Mouse (Mus musculus): Measurements from ENCODE around the gene Mitf.

The Mitf gene

DNA sequence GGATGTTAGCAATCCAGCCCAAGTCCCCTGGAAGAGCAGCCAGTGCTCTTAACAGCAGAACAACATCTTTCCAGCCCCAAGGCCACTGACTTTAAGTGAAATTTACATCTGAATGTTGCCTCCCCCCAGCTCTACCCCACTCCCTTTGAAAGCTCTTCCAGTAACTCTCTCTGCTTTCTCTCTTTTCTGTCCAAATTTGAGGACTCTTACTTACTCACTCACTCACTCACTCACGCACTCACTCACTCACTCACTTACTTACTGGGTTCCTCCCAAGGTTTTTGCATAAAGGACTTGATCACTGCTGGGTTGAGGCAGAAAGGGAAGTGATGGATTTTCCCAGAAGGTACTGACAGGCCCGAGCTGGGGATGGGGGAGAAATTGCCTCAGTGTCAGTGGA lies 154.9 kb downstream of the Mitf start:
- H3K27me3 ChIP-seq (ENCODE audit: control insufficient read depth, insufficient read depth, low read length, poor library complexity, severe bottlenecking): no peaks in the 10 kb centered on the region
- no peaks in the 10 kb centered on the region for H3K36me3 ChIP-seq (ENCODE audit: control insufficient read depth, insufficient read depth, low read length, poor library complexity, severe bottlenecking)
- no peak for DNase-seq (ENCODE audit: low read depth, low spot score)

DNA sequence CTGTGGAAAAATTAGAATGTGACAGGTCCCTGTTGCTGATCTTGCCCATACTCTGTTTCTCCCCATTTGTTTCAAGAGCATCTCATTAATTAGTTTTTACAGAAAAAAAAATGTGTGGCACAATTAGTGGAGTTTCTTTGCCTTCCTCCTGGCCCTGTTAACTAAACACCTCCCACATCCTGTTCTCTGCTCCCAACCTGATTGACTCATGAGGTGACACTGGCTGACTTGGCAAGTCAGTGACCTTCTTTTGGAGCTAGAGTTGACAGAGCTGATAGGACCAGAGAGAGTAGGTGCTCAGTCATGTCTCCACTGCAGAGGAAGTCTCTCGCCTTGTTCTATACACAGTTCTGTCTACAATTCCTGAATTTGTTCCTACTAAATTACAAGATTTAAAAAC lies 155.5 kb downstream of the Mitf start:
- Histone ChIP-seq H3K36me3 (ENCODE audit: control insufficient read depth, insufficient read depth, low read length, poor library complexity, severe bottlenecking) (no peaks in the 10 kb centered on the region), H3K27me3 (ENCODE audit: control insufficient read depth, insufficient read depth, low read length, poor library complexity, severe bottlenecking) (no peaks in the 10 kb centered on the region)
- DNase-seq (ENCODE audit: low read depth, low spot score): no peak

DNA sequence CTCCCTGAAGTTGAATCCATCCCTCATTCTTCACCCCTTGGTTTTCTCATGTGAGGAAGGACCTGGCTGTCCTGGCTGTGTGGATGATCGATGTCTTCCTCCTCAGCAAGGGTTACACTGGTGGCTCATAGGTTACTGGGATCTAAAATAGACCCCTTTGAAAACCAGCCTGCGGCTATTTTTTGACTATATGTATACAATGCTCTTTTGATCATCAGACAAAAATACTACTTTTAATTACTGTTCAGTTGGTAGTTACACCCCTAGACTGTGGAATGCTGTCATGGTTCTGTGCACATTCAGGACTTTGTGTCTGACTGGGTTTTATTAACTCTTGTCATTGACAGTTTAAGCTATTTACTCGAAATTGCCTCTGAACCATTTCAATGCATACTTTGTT lies 157.9 kb downstream of the Mitf start:
- H3K27me3 ChIP-seq (ENCODE audit: control insufficient read depth, insufficient read depth, low read length, poor library complexity, severe bottlenecking): no peaks in the 10 kb centered on the region
- DNase-seq (ENCODE audit: low read depth, low spot score): no peak
- H3K36me3 ChIP-seq (ENCODE audit: control insufficient read depth, insufficient read depth, low read length, poor library complexity, severe bottlenecking): no peaks in the 10 kb centered on the region

DNA sequence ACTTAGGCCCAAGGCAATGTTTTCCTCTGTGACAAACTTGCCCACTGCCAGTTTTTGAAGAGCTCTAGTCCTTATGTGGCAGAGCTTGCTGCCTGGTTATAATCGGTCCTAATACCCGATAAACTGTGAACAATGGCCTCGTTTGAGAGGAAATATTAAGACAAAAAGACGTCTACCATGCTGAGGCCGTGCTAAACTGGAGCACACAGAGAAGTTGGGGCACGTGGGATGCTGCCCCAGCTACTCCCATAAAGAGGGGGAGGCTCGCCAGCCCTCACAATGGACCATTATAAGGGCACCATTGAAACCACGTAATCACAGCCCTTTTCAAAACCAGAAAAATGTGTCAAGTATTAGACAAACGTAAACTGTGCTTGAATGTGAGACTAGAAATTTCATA lies 174.8 kb downstream of the Mitf start:
- H3K36me3 ChIP-seq (ENCODE audit: control insufficient read depth, insufficient read depth, low read length, poor library complexity, severe bottlenecking): no peaks in the 10 kb centered on the region
- DNase-seq (ENCODE audit: low read depth, low spot score): no peak
- no peaks in the 10 kb centered on the region for H3K27me3 ChIP-seq (ENCODE audit: control insufficient read depth, insufficient read depth, low read length, poor library complexity, severe bottlenecking)

DNA sequence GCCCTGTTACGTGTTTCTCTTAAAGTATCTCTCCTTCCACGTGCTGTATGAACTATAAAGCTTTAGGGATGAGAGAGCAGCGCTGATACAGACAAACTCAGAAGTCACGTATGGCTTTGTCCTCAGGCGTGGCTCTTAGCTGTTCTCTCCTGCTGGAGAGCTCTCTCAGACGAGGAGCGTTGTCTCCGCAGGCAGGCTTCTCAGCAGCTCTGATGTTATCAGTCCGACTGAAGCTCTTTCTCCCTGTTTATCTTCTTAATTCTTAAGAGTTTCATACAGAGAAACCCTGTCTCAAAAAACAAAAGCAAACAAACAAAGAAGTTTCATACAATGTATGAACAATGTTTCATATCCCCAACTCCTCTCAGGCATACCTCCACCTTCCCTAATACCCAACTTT lies 178.8 kb downstream of the Mitf start:
- no peak for DNase-seq (ENCODE audit: low read depth, low spot score)
- H3K27me3 ChIP-seq (ENCODE audit: control insufficient read depth, insufficient read depth, low read length, poor library complexity, severe bottlenecking): no peaks in the 10 kb centered on the region

DNA sequence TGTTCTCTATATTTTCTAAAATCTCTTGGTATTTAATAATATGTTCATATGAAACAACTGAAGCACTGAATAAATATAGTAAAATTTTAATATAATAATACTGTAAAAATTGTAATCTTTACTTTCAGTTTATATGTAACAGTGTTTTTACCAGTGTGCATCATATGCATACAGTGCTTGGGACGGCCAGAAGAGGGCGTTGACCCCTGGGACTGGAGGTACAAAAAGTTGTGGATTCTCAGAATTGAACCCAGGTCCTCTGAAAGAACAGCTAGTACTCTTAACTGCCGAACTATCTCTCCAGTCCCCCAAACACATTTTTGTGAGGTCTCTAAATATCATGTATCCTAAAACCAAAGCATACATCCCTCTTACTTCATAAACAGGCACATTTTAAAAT lies 179.6 kb downstream of the Mitf start:
- H3K27me3 ChIP-seq (ENCODE audit: control insufficient read depth, insufficient read depth, low read length, poor library complexity, severe bottlenecking): no peaks in the 10 kb centered on the region
- no peaks in the 10 kb centered on the region for H3K36me3 ChIP-seq (ENCODE audit: control insufficient read depth, insufficient read depth, low read length, poor library complexity, severe bottlenecking)
- DNase-seq (ENCODE audit: low read depth, low spot score): no peak

More for the DNA sequence above, 178.8 kb downstream of the Mitf start:
- H3K36me3 ChIP-seq (ENCODE audit: control insufficient read depth, insufficient read depth, low read length, poor library complexity, severe bottlenecking): no peaks in the 10 kb centered on the region

DNA sequence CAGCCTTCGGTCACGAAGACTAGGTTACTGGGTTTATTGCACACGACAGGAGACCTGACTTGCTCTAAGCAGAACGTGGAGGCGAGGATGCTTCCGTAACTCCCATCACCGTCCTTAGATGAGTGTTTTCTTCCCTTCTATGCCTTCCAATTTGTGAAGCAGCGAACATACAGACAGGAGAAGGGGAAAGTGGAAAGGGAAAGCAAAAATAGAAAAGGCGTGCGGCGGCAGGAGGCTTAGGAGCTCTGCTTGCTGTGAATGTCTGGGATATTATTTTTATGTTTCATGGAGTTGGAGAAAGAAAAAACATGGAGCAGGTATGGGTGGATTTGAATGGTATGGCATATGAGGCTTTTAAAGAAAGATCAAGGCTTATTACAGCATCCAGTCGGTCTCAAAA lies 186.7 kb downstream of the Mitf start:
- H3K36me3 ChIP-seq (ENCODE audit: control insufficient read depth, insufficient read depth, low read length, poor library complexity, severe bottlenecking): no peaks in the 10 kb centered on the region
- no peaks in the 10 kb centered on the region for H3K27me3 ChIP-seq (ENCODE audit: control insufficient read depth, insufficient read depth, low read length, poor library complexity, severe bottlenecking)
- DNase-seq (ENCODE audit: low read depth, low spot score): no peak

DNA sequence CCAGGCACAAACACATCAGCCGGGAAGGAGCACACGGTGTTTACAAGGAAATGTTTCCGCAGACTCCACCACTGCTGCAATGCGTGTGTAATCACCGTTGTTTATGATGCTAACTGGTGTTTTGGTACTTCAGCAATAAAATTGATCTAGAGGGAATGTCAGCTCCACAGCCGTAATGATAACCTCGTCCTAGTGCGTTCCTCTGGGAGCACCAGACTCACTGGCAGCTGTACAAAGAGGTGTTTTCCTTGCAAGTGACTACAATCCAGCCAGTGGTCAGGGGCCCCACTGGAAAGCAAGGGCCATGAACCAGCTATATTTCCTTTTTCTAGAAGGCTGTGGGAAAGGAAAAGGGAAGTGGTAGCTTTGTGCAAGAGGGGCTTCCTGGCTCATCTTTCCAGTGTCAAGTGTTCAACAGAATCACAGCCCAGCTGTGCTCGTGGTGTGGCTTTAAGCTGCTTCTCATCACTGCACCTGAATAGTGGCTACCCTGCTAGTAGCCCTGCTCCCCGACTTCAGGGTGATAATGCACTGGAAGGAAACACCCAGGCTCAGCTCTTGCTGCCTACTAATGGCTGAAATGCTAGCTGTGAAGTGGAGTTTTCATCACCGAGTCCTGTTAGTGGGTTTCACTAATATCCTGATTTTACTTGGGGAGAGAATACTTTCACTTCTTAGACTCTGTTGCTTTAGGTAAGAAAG lies 188.9 kb downstream of the Mitf start:
- DNase-seq (ENCODE audit: low read depth, low spot score): no peak
- no peaks in the 10 kb centered on the region for H3K36me3 ChIP-seq (ENCODE audit: control insufficient read depth, insufficient read depth, low read length, poor library complexity, severe bottlenecking)
- no peaks in the 10 kb centered on the region for H3K27me3 ChIP-seq (ENCODE audit: control insufficient read depth, insufficient read depth, low read length, poor library complexity, severe bottlenecking)

DNA sequence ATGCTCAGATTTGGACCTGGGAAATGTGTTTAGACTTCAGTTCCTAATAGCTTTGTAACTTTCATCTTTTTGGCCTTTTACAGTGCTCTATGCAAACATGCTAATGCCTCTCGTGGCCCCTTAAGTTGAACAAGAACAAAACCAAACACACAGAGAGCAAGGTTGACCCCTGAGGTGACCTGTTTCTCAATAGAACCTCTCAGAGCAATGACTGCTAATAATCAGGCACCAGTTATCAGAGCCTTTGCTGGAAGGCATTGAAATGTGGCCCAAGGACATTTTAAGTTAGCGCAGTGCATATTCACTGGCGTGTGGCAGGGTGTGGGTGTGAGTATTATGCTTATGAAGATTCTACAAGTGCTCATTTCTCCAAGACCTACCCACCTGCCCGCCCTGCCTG lies 194.7 kb downstream of the Mitf start:
- DNase-seq (ENCODE audit: low read depth, low spot score): no peak
- H3K36me3 ChIP-seq (ENCODE audit: control insufficient read depth, insufficient read depth, low read length, poor library complexity, severe bottlenecking): no peaks in the 10 kb centered on the region
- no peaks in the 10 kb centered on the region for H3K27me3 ChIP-seq (ENCODE audit: control insufficient read depth, insufficient read depth, low read length, poor library complexity, severe bottlenecking)

DNA sequence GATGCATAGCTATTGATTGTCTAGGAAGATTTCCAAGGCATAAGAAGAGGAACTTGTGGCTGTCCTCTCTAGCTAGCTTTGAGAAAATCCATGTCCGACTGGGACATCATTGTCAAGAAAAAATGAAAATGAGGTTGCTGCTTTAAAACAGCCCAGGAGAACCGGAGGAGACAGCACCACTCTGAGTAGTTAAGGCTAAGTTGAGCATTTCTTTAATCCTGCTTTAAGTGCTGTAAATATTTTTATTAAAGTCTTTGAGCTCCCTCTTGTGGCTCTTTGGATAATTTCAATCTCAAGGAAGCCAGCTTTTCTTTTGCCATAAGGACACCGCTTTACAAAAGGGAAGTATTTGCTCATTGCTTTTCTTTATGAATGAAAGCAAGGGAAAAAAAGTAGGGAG lies 196.3 kb downstream of the Mitf start:
- Histone ChIP-seq H3K27me3 (ENCODE audit: control insufficient read depth, insufficient read depth, low read length, poor library complexity, severe bottlenecking) (no peaks in the 10 kb centered on the region), H3K36me3 (ENCODE audit: control insufficient read depth, insufficient read depth, low read length, poor library complexity, severe bottlenecking) (no peaks in the 10 kb centered on the region)
- DNase-seq (ENCODE audit: low read depth, low spot score): peak; percentile 14

DNA sequence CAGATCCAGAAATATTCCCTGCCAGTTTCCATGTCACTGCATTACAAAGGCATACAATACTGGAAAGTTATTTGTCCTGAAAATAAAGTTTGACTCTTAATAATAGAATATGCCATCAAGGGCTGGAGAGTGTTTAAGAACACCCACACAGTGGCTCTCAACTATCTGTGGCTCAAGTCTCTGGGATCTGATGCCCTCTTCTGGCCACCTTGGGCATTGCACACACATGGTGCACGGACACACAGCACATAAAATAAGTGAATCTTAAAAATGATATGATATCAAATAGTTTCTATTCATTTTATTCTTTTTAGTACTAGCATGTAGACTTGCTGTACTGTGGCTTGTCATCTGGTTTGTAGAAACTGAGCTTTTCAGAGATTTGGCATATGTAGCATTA lies 198.7 kb downstream of the Mitf start:
- DNase-seq (ENCODE audit: low read depth, low spot score): peak; percentile 16
- Histone ChIP-seq H3K27me3 (ENCODE audit: control insufficient read depth, insufficient read depth, low read length, poor library complexity, severe bottlenecking) (no peaks in the 10 kb centered on the region), H3K36me3 (ENCODE audit: control insufficient read depth, insufficient read depth, low read length, poor library complexity, severe bottlenecking) (no peaks in the 10 kb centered on the region)

DNA sequence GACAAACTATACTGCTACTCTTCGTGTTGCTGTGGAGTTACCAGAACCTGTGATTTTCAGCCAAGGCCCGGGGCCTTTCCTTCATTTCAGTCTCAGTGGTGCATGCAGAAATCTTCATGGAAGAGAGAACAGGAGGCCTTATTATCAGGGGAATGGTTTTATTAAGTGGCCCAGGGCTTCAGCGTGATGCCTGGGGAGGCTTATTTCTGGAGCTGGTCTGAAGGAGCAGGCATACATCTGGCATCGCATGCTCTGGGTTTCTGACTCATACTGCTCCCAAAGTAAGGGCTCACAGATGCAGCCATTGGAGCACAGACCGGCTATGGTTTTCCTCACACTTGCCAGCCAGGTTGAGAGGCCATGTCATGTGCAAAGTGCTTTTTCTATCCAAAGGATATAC lies 208.2 kb downstream of the Mitf start:
- DNase-seq (ENCODE audit: low read depth, low spot score): no peak
- no peaks in the 10 kb centered on the region for H3K36me3 ChIP-seq (ENCODE audit: control insufficient read depth, insufficient read depth, low read length, poor library complexity, severe bottlenecking)

DNA sequence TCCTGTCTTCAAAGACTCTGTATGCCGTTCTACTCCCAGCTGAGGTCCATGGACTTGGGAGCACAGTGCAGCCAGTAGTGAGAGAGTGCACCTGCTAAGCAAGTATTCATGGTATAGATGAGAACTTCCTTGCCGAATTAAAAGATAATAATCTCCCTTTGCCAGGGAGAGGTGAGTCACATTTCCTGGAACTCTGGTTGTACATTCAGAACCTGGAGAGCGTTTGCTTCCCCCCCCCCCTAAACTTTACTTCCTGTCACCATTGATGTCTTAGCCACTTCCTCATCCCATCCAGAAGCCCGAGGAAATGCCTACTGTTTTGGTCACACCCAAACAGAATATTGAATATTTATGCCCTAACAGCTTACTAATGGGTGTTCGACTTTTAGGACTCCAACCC lies 209.0 kb downstream of the Mitf start:
- no peaks in the 10 kb centered on the region for H3K27me3 ChIP-seq (ENCODE audit: control insufficient read depth, insufficient read depth, low read length, poor library complexity, severe bottlenecking)
- no peaks in the 10 kb centered on the region for H3K36me3 ChIP-seq (ENCODE audit: control insufficient read depth, insufficient read depth, low read length, poor library complexity, severe bottlenecking)
- no peak for DNase-seq (ENCODE audit: low read depth, low spot score)

More for the DNA sequence above, 208.2 kb downstream of the Mitf start:
- H3K27me3 ChIP-seq (ENCODE audit: control insufficient read depth, insufficient read depth, low read length, poor library complexity, severe bottlenecking): no peaks in the 10 kb centered on the region

DNA sequence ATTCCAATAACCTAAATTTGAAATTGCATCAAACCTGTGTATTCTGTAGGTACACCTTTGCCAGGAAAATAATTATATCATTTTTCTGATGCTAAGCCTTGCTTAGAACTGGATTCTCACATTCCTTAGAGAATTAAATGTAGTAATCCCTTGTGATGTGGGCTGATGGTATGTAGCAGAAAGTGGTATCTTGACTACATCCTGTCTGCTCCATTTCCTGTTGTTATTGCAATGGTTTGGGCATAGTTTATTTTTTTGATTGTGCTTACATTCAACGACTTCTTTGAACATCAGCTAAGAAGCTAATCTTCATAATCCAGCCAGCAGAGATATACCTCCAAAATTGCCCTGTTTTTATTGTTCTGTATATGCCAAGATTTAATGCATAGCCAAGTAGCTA lies 217.0 kb downstream of the Mitf start:
- DNase-seq (ENCODE audit: low read depth, low spot score): no peak
- Histone ChIP-seq H3K36me3 (ENCODE audit: control insufficient read depth, insufficient read depth, low read length, poor library complexity, severe bottlenecking) (no peaks in the 10 kb centered on the region), H3K27me3 (ENCODE audit: control insufficient read depth, insufficient read depth, low read length, poor library complexity, severe bottlenecking) (no peaks in the 10 kb centered on the region)

DNA sequence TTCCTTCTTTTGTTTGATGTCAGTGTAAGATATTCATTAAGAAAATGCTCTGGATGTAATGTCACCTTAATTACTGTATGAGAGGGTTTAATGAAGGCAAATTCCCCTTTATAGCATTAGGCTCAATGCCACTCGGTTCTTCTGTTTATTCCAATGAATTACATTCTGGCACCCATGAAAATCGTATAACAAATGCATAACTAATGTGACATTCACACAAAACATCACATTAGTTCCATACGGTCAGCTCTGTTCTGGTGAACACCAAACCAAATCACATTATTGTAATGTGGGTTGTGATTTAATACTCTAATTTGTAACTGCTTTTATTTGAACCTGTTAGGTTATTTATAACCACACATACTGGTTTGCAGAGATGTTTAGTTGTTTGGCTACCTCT lies 231.7 kb downstream of the Mitf start:
- no peak for DNase-seq (ENCODE audit: low read depth, low spot score)

DNA sequence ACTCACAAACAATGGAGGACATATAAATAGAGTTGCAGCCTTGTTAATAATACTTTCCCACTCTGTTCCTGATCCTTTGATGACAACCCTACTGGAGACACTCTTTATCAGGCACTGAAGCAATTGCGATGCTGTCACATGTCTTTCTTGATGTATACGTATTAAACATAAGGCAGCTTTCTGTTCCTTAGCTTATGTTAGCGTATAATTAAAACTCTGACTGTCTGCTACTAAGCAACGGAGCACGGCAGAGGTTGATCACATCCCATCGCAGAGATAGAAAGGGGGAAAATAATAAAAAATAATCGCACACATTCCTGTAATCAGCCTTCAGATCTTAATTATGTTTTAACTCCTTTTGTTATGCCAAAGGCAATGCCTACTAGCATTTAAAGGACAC lies 234.9 kb downstream of the Mitf start:
- Histone ChIP-seq H3K27me3 (ENCODE audit: control insufficient read depth, insufficient read depth, low read length, poor library complexity, severe bottlenecking) (no peaks in the 10 kb centered on the region), H3K36me3 (ENCODE audit: control insufficient read depth, insufficient read depth, low read length, poor library complexity, severe bottlenecking) (no peaks in the 10 kb centered on the region)
- no peak for DNase-seq (ENCODE audit: low read depth, low spot score)

More for the DNA sequence above, 231.7 kb downstream of the Mitf start:
- H3K36me3 ChIP-seq (ENCODE audit: control insufficient read depth, insufficient read depth, low read length, poor library complexity, severe bottlenecking): no peaks in the 10 kb centered on the region
- no peaks in the 10 kb centered on the region for H3K27me3 ChIP-seq (ENCODE audit: control insufficient read depth, insufficient read depth, low read length, poor library complexity, severe bottlenecking)

Measured in splenic B cell, adult 2 months (primary cell).